Mouse (Mus musculus): ENCODE data around the gene Oaz1. TPM values are rescaled to one million over a fixed set of nuclear protein-coding genes. Genes with fewer than 3 reads are reported as not detected.

The Oaz1 gene
- polyA plus RNA-seq, 1 experiment from 2014 or later, result 1,149 TPM

GRCm38 (mm10) chr10:80845055-80845693 lies 18.7 kb downstream of the Oaz1 start:
- H3K9me3 ChIP-seq (replicated peaks; ENCODE audit: control insufficient read depth, low read length, poor library complexity, severe bottlenecking), result no peaks in the 10 kb centered on the region
- H3K9ac ChIP-seq (ENCODE audit: low read depth, low read length), result no peak overlapping the region; the same call in 1 of the 2 replicates
- no peak overlapping the region for H3K4me2 ChIP-seq (ENCODE audit: low read length)
- 55% methylated on average over 8 of the region's 8 CpGs for WGBS
- H3K4me1 ChIP-seq (ENCODE audit: control insufficient read depth, insufficient read depth, low read length), result peaks cover 6% of the 10 kb centered on the region; the same call in 1 of the 2 replicates
- H3K27me3 ChIP-seq (ENCODE audit: control insufficient read depth, insufficient read depth, low read depth, low read length), result peaks cover 25% of the 10 kb centered on the region
- no peaks in the 10 kb centered on the region for H3K36me3 ChIP-seq (ENCODE audit: control insufficient read depth, insufficient read depth, low read length)
- no peak for ATAC-seq
- no peak overlapping the region for H3K27ac ChIP-seq (ENCODE audit: low read length)
- H3K4me3 ChIP-seq (ENCODE audit: low read depth, low read length), result no peak overlapping the region

GRCm38 (mm10) chr10:80845732-80846131 lies 19.3 kb downstream of the Oaz1 start:
- H3K36me3 ChIP-seq (ENCODE audit: control insufficient read depth, insufficient read depth, low read length), result no peaks in the 10 kb centered on the region
- peaks cover 25% of the 10 kb centered on the region for H3K27me3 ChIP-seq (ENCODE audit: control insufficient read depth, insufficient read depth, low read depth, low read length)
- no peak overlapping the region for H3K27ac ChIP-seq (ENCODE audit: low read length)
- peaks cover 6% of the 10 kb centered on the region; the same call in 1 of the 2 replicates for H3K4me1 ChIP-seq (ENCODE audit: control insufficient read depth, insufficient read depth, low read length)
- 78% methylated on average over 12 of the region's 12 CpGs for WGBS
- ATAC-seq, result no peak
- H3K9ac ChIP-seq (ENCODE audit: low read depth, low read length), result no peak overlapping the region
- H3K4me3 ChIP-seq (ENCODE audit: low read depth, low read length), result no peak overlapping the region
- H3K9me3 ChIP-seq (replicated peaks; ENCODE audit: control insufficient read depth, low read length, poor library complexity, severe bottlenecking), result no peaks in the 10 kb centered on the region
- no peak overlapping the region for H3K4me2 ChIP-seq (ENCODE audit: low read length)

- whole genome bisulfite sequencing, result 11% methylated on average over 10 of the region's 10 CpGs
These were observed 22.1 kb downstream of the Oaz1 start for GRCm38 (mm10) chr10:80848571-80848970.

GRCm38 (mm10) chr10:80854913-80855748 lies 28.7 kb downstream of the Oaz1 start, which contains the start of the genes Lsm7 and Sppl2b:
Lsm7 (minus strand) TSS chr10:80855209.
Sppl2b (plus strand) TSS chr10:80855275.
- Histone ChIP-seq H3K27ac (ENCODE audit: low read length) (peak within 1 kb of the TSS; percentile 84), H3K9ac (ENCODE audit: low read depth, low read length) (peak within 1 kb of the TSS; percentile 96), H3K4me2 (ENCODE audit: low read length) (peak within 1 kb of the TSS; percentile 91), H3K27me3 (ENCODE audit: control insufficient read depth, insufficient read depth, low read depth, low read length) (no peaks in the 10 kb centered on the region), H3K36me3 (ENCODE audit: control insufficient read depth, insufficient read depth, low read length) (peaks cover 12% of the 10 kb centered on the region), H3K4me3 (ENCODE audit: low read depth, low read length) (peak within 1 kb of the TSS; percentile 75), H3K9me3 (replicated peaks; ENCODE audit: control insufficient read depth, low read length, poor library complexity, severe bottlenecking) (no peaks in the 10 kb centered on the region), H3K4me1 (ENCODE audit: control insufficient read depth, insufficient read depth, low read length) (peaks cover 32% of the 10 kb centered on the region)
- under 1% methylated on average over 81 of the region's 81 CpGs for WGBS
- peak; percentile 79 for ATAC-seq

More at GRCm38 (mm10) chr10:80848571-80848970, 22.1 kb downstream of the Oaz1 start:
- no peak overlapping the region for H3K4me3 ChIP-seq (ENCODE audit: low read depth, low read length)
- no peaks in the 10 kb centered on the region for H3K9me3 ChIP-seq (replicated peaks; ENCODE audit: control insufficient read depth, low read length, poor library complexity, severe bottlenecking)
- peaks cover 14% of the 10 kb centered on the region for H3K27me3 ChIP-seq (ENCODE audit: control insufficient read depth, insufficient read depth, low read depth, low read length)
- H3K4me1 ChIP-seq (ENCODE audit: control insufficient read depth, insufficient read depth, low read length), result peaks cover 8% of the 10 kb centered on the region
- no peak overlapping the region for H3K27ac ChIP-seq (ENCODE audit: low read length)
- no peak for ATAC-seq
- no peak overlapping the region for H3K4me2 ChIP-seq (ENCODE audit: low read length)
- H3K9ac ChIP-seq (ENCODE audit: low read depth, low read length), result no peak overlapping the region
- peaks cover 12% of the 10 kb centered on the region for H3K36me3 ChIP-seq (ENCODE audit: control insufficient read depth, insufficient read depth, low read length)

- peaks cover 12% of the 10 kb centered on the region for H3K36me3 ChIP-seq (ENCODE audit: control insufficient read depth, insufficient read depth, low read length)
- H3K4me2 ChIP-seq (ENCODE audit: low read length), result peak overlapping the region; percentile 91
- H3K27me3 ChIP-seq (ENCODE audit: control insufficient read depth, insufficient read depth, low read depth, low read length), result no peaks in the 10 kb centered on the region
- H3K9me3 ChIP-seq (replicated peaks; ENCODE audit: control insufficient read depth, low read length, poor library complexity, severe bottlenecking), result no peaks in the 10 kb centered on the region
- 0 out of 2 replicates have a peak, but pooled peaks have one; percentile 15 for ATAC-seq
- WGBS, result 29% methylated on average over 11 of the region's 11 CpGs
- peak overlapping the region; percentile 96 for H3K9ac ChIP-seq (ENCODE audit: low read depth, low read length)
- peaks cover 32% of the 10 kb centered on the region for H3K4me1 ChIP-seq (ENCODE audit: control insufficient read depth, insufficient read depth, low read length)
- peak overlapping the region; percentile 75 for H3K4me3 ChIP-seq (ENCODE audit: low read depth, low read length)
- H3K27ac ChIP-seq (ENCODE audit: low read length), result no peak overlapping the region
These were observed 29.3 kb downstream of the Oaz1 start for GRCm38 (mm10) chr10:80855749-80856073.

- Histone ChIP-seq H3K4me2 (ENCODE audit: low read length) (peak overlapping the region; percentile 91), H3K4me3 (ENCODE audit: low read depth, low read length) (peak overlapping the region; percentile 75; the same call in 1 of the 2 replicates), H3K9ac (ENCODE audit: low read depth, low read length) (peak overlapping the region; percentile 96), H3K9me3 (replicated peaks; ENCODE audit: control insufficient read depth, low read length, poor library complexity, severe bottlenecking) (no peaks in the 10 kb centered on the region), H3K27me3 (ENCODE audit: control insufficient read depth, insufficient read depth, low read depth, low read length) (no peaks in the 10 kb centered on the region), H3K27ac (ENCODE audit: low read length) (no peak overlapping the region), H3K4me1 (ENCODE audit: control insufficient read depth, insufficient read depth, low read length) (peaks cover 32% of the 10 kb centered on the region), H3K36me3 (ENCODE audit: control insufficient read depth, insufficient read depth, low read length) (peaks cover 12% of the 10 kb centered on the region)
- no peak for ATAC-seq
- 71% methylated on average over 3 of the region's 3 CpGs for WGBS
These were observed 29.8 kb downstream of the Oaz1 start for GRCm38 (mm10) chr10:80856267-80856666.

- H3K36me3 ChIP-seq (ENCODE audit: control insufficient read depth, insufficient read depth, low read length), result peaks cover 5% of the 10 kb centered on the region
- no peak overlapping the region for H3K4me3 ChIP-seq (ENCODE audit: low read depth, low read length)
- peak overlapping the region; percentile 35 for H3K9ac ChIP-seq (ENCODE audit: low read depth, low read length)
- no peak overlapping the region for H3K27ac ChIP-seq (ENCODE audit: low read length)
- peak overlapping the region; percentile 91; the same call in 1 of the 2 replicates for H3K4me2 ChIP-seq (ENCODE audit: low read length)
- WGBS, result 86% methylated on average over 5 of the region's 5 CpGs
- H3K4me1 ChIP-seq (ENCODE audit: control insufficient read depth, insufficient read depth, low read length), result peaks cover 32% of the 10 kb centered on the region
- H3K27me3 ChIP-seq (ENCODE audit: control insufficient read depth, insufficient read depth, low read depth, low read length), result no peaks in the 10 kb centered on the region
- no peaks in the 10 kb centered on the region for H3K9me3 ChIP-seq (replicated peaks; ENCODE audit: control insufficient read depth, low read length, poor library complexity, severe bottlenecking)
- ATAC-seq, result no peak
These were observed 30.5 kb downstream of the Oaz1 start for GRCm38 (mm10) chr10:80856908-80857307.

GRCm38 (mm10) chr10:80857386-80857785 lies 30.9 kb downstream of the Oaz1 start:
- H3K36me3 ChIP-seq (ENCODE audit: control insufficient read depth, insufficient read depth, low read length), result peaks cover 4% of the 10 kb centered on the region; the same call in 1 of the 2 replicates
- H3K4me1 ChIP-seq (ENCODE audit: control insufficient read depth, insufficient read depth, low read length), result peaks cover 32% of the 10 kb centered on the region
- H3K9me3 ChIP-seq (replicated peaks; ENCODE audit: control insufficient read depth, low read length, poor library complexity, severe bottlenecking), result no peaks in the 10 kb centered on the region
- no peaks in the 10 kb centered on the region for H3K27me3 ChIP-seq (ENCODE audit: control insufficient read depth, insufficient read depth, low read depth, low read length)
- 34% methylated on average over 8 of the region's 8 CpGs for whole genome bisulfite sequencing
- H3K4me2 ChIP-seq (ENCODE audit: low read length), result peak overlapping the region; percentile 9; the same call in 1 of the 2 replicates
- H3K4me3 ChIP-seq (ENCODE audit: low read depth, low read length), result no peak overlapping the region
- H3K9ac ChIP-seq (ENCODE audit: low read depth, low read length), result peak overlapping the region; percentile 50; the same call in 1 of the 2 replicates
- H3K27ac ChIP-seq (ENCODE audit: low read length), result no peak overlapping the region
- ATAC-seq, result no peak
